Mouse (Mus musculus) ZHBTc4 (cell line): ENCODE data around the gene Fbxl14.
A peak's percentile ranks its signal among the peaks of the same experiment; 100 is the strongest.

Experiments
- DNase-seq: peaks from one replicate; pipeline ENCODE4 v3.0.0-alpha.2; 2011; ENCODE audit warnings: low read depth, low spot score

Fbxl14 gene

GRCm38 (mm10) chr6:119479343-119479875 is at the start of gene Fbxl14:
Fbxl14 (plus strand) TSS chr6:119479668.
- peak; percentile 84 for DNase-seq

GRCm38 (mm10) chr6:119430508-119430907 is 49.0 kb upstream of the Fbxl14 start:
- DNase-seq = peak; percentile 84

DNA sequence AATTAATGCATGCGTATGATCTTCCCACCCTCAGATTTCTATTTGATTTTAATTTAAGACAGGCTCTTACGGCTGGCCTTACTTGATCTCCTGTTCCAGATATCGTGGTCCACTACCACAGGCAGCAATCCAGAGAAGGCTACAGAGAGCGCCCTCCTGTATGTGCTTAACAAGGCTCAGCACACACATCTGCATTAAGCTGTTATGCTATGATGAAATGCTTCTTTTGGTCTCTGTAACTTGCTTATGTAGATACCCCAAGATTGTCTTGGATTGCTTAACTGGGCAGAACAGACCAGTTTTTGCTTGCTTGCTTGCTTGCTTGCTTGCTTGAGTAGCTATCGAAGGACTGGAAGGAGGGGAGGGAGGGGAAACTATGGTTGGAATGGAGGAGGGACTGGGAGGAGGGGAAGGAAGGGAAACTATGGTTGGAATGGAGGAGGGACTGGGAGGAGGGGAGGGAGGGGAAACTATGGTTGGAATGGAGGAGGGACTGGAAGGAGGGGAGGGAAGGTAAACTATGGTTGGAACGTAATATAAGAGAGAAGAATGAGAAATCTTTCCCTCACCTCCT is 47.6 kb upstream of the Fbxl14 start:
- no peak for DNase-seq

DNA sequence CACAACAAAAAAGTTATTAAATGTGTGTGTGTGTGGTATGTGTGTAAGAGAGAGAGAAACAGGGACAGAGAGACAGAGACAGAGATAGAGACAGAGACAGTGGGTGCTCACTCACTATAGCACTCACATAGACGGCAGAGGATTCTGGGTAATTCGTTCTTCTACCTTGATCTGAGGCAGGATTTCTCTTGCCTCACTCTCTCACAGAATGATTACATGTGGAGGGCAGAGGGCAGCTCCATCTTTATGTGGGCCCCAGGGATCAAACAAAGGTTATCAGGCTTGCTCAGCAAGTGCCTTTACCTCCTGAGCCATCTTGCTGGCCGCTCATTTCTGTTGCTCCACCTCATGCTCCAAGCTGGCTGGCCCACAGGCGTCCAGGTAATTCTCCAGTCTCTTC is 45.1 kb upstream of the Fbxl14 start:
- DNase-seq = no peak

GRCm38 (mm10) chr6:119437894-119438761 is 41.3 kb upstream of the Fbxl14 start:
- no peak for DNase-seq

GRCm38 (mm10) chr6:119442729-119443128 is 36.7 kb upstream of the Fbxl14 start:
- peak; percentile 75 for DNase-seq

GRCm38 (mm10) chr6:119443742-119444645 is 35.5 kb upstream of the Fbxl14 start:
- DNase-seq = peak; percentile 93

- no peak for DNase-seq
Measured at GRCm38 (mm10) chr6:119445671-119446607, 33.5 kb upstream of the Fbxl14 start.

- DNase-seq = peak; percentile 87
Measured at GRCm38 (mm10) chr6:119448321-119449059, 31.0 kb upstream of the Fbxl14 start.

DNA sequence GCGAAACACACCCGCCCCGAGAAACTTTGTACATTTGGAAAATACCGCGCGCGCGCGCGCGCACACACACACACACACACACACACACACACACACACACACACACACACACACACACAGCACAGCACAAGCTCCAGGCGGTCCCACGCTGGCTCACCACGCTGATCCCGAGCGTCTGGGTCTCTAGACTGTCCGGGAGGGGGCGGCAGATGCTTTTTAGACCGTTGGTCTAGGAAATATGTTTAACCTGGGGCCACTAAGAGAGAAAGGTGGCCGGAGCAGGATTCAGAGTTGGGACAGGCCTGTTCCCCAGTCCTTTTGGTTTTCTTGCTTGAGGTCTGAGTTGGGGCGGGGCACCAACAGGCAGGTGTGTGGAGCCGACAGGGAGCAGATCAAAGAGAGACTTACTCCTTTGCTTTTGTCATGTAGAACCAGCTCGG is 30.4 kb upstream of the Fbxl14 start:
- peak; percentile 95 for DNase-seq

GRCm38 (mm10) chr6:119450965-119451943 is 28.2 kb upstream of the Fbxl14 start:
- no peak for DNase-seq

DNA sequence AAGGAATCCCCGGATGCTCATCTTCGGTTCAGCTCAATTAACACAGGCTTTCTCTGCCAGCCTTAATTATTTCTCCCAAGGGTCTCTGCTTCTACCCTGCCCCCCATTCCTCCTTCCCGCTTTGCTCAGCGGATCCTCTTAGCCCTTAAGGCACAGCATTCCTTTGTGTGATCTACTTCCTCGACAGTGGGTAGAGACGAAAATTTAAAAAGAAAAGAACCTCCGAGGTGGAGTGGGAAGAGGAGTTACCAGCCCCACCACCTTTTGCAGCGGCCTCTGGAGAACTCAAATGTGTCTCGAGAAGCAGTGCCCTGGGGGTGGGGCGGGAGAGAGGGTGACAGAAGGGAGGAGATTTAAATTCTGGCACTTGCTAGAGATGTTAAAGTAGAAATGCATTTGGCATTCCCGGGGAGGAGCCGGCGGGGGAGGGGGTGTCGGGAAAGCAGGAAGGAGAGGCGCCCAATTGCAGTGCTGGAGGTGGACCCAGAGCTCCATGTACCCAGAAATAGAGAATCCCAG is 27.4 kb upstream of the Fbxl14 start:
- peak; percentile 91 for DNase-seq

DNA sequence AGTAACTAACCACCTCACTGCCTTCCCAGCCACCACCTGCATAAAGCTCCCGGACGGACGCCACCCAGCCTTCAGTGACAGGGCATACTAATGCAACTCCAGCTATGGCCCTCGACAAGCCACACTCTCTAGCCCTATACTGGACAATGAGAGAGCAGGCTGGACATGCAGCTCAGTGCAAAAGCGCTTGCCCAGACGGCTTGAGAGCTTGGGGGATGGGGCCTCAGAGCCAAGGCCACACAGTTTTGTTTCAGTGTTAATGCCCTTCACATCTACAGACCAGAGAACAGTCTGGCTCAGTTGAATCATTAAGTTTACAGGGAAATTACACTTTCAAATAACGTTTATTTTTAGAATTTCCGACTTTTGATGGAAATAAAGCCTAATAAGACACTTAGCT is 21.3 kb upstream of the Fbxl14 start:
- no peak for DNase-seq

- DNase-seq = no peak
Measured at GRCm38 (mm10) chr6:119459041-119459440, 20.4 kb upstream of the Fbxl14 start.

DNA sequence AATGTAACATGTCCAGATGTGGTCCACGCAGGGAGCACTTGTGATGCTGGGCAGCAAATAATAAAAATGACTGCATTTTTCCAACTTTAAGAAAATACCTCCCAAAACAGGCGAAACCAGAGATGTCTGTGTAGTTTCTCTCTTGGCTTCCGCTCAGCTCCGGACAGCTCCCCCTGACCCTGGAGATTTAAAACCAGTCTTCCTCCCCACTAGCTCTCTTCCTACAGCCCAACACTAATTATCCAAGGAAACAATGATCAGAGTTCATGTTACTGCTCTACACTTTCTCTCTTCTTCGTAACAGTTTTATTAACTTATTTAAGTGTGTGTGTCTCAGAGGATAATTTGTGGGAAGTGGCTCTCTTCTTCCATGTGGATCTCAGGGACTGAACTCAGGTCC is 19.1 kb upstream of the Fbxl14 start:
- no peak for DNase-seq

DNA sequence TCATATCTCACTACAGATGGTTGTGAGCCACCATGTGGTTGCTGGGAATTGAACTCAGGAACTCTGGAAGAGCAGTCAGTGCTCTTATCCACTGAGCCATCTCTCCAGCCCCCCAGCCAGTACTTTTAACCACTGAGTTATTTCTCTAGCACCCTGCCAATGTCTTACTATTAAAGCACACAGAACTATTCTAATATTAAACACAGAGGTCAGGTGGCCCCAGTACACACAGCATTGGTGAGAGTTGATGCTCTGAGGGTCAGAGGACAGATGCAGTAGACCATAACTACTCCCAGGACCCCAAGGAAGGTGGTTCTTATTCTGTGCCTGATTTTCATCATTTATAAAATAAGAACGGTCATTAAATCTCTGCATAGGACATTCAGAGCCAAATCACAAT is 13.3 kb upstream of the Fbxl14 start:
- no peak for DNase-seq

GRCm38 (mm10) chr6:119466921-119467784 is 12.3 kb upstream of the Fbxl14 start:
- no peak for DNase-seq

DNA sequence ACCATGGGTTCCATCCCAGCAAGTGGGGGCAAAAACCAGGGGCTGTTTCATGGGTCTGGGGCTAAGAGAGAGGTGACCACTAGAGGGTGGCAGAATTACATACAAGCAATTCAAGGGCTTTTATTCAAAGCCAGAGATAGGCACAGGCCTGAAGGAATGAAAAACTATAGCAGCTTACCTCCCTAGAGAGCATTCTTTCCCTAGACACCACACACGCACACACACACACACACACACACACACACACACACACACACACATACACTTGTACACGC is 11.7 kb upstream of the Fbxl14 start:
- no peak for DNase-seq
